Mouse (Mus musculus) layer of hippocampus, adult 8-10 months (tissue): ENCODE results near the gene Tor1aip2. TPM values are rescaled to one million over a fixed set of nuclear protein-coding genes. Genes with fewer than 3 reads are reported as not detected.

Source experiments
- DNase-seq, 2 experiments: peaks; one replicate each; pipeline ENCODE4 v3.0.0; 2022; ENCODE audit warnings: low spot score in 2 of 2
- total RNA-seq, 4 experiments: library from RNA; stranded (reverse); gene quantifications; 2 replicates each; pipeline ENCODE4 v1.2.4; 2022

The Tor1aip2 gene
- total RNA-seq, 4 experiments from 2014 or later: 53.3 to 60.2 (median 56.6) TPM

DNA sequence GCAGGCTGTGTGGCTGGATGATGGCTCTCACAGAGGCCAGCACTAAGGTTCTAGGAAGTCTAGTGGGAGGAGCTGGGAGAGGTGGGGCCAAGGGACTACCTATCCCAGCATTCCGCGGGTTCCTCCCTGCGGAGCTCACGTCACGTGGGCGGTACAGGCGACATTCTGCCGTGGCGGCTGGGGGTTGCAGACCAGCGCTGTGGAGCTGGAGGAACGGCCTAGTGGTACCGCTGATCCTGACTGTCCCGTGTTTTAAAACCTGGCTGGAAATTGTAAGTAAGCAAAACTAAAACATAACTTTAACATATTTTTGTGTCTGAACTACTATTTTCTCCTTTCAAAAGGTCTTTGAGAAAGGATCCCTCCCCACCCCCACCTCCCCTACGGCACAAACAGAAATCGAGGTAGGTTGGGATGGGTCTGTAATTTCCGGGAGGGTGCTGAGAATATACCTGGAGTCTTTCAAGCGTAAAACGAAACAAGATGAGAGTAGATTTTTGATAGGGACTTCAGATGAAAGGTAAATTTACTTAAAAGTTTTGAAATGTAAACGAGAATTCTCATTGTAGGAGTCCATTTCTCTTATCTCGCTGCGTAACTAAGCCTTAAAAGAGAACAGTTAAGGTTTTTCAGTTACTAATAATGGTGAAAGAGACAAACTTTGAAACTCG is 5.7 kb downstream of the Tor1aip2 start:
- DNase-seq: peak; percentile 86 to 88

DNA sequence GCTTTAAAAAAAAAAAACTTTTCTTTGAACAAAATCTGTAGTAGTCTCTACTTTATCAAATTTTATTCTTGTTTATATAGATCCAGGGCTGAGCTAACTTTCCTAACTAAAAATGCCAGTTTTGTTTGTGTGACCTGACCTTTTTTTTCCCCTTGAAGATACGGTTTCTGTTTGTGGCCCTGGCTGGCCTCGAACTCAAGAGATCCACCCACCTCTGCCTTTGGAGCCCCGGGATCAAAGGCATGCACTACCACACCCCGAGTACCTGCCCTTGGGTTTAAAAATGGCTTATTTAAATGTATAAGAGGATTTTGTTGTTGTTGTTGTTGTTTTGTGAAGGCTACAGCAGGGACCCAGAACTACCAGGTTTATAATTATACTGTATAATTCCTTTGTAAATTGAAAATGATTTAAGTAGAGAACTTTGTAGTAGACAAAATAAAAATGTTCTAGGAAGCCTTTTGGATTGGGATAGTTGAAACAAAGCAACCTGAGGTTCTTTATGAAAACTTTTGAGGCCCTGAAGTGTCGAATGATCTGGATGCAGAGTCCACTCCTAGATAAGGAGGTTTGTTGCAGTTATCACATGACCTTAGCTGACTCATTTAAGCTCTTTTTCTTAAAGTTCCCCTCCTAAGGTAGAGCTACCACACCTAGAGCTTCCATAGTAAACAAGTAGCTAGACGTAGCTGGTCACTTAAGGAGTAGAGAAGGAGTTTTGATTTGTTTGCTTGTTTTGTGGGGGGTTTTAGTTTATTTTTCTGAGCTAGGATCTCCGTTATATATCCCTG is 6.4 kb downstream of the Tor1aip2 start:
- no peak for DNase-seq

DNA sequence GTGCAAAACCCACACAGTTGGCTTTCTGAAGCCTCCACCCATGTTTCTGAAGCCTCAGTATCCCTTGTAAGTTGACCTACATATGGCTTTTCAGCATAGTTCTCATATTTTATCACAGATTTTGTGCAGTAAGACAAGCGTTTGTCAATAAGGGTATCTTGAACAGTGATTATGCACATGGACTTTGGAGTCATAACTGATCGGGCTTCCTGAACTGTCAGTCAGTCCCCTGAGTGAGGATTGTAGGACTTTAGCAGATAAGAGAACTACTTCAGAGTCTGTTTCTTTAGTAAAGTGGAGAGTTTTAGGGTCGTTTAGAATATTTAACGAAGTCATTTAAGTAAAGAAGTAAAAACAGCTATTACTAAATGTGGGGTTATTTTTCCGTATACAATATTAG is 7.3 kb downstream of the Tor1aip2 start:
- no peak for DNase-seq

DNA sequence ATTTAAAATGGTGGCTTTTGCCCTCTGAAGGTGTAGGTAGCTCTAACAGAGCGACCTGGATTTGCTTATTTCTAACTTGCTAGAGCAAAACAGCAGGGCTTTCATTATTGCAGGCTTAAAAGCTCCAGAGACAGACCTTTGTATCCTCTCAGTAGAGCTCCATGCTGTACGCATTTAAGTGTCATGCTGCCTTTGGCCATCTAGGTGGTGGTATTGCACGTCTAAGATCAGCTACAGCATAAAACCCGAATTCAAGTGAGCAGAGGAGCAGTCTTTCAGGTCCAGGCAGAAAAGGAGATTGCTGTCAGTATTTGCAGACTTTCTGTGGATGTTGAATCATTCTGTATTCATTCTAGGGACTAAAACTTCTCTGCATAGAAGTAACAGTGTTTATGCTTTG is 7.8 kb downstream of the Tor1aip2 start:
- DNase-seq: peak in 1 of 2 experiments; percentile 30

DNA sequence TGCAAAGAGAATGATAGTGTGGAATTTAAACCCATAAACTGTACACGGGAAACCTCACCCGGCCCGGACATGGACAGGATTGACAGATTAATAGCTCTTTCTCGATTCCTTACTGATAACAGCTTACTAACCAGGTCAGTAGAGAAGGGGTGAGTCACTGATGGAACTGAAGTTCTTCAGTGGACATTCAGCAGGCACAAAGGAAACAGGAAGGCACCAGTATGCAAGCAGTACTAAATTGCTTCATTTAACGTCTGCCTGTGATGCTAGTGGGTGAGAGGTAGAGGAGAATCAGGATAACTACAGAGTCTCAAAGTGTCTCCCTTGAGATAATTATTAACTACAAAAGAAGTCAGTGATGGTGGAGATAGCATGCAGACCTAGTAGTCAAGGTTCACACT is 9.0 kb downstream of the Tor1aip2 start:
- DNase-seq: no peak

DNA sequence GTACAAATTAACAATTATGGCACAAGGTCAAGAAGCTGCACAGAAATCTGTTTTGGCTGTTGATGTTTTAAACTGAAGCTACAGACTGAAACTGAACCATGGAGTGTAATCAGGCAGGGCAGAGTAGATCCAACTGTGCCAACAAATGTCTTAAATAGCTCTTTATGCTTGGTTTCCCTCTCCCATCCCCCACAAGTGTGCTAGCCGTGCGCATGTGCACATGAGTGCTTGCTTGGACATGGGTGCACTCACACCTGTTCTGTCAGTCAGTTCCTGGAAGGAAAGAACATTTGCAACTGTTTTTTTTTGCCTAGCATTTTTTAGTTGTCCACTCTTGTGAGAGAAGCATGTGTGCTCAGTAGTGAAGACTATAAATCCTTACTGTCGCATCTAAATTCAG is 11.5 kb downstream of the Tor1aip2 start:
- no peak for DNase-seq

DNA sequence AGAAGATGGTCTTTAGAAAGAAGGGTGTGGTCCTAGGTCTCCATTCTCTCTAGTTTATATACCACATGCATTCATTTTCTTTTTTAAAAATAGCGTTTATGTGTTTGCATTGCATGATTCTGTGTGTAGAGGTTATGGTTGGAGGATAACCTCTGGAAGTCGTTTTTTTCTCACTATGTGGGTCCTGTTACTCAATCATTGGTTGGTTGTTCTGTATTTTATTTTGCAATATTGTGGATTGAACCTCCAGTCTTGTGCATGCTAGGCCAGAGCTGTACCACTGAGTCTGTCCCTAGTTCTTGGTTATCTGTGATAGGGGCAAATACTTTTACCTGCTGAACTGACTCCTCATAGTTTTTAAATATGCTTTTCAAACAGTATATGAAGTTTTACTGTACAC is 23.0 kb downstream of the Tor1aip2 start:
- no peak for DNase-seq

DNA sequence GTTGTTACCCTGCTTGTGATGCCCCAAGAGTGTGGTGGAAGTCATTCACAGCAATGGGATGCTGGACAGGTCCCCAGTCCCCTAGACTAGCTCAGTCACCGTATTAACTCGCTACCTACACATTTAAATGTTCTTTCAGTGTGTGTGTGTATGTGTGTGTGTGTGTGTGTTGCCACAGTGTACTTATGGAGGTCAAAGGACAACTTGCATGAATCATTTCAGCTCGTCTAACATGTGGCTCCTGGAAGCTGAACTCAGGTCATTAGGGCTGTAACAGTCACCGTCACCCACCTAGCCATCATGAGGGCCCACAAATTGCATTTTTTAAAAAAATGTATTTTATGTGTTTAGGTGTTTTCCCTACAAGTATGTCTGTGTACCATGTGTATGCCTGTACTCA is 27.0 kb downstream of the Tor1aip2 start:
- DNase-seq: no peak

DNA sequence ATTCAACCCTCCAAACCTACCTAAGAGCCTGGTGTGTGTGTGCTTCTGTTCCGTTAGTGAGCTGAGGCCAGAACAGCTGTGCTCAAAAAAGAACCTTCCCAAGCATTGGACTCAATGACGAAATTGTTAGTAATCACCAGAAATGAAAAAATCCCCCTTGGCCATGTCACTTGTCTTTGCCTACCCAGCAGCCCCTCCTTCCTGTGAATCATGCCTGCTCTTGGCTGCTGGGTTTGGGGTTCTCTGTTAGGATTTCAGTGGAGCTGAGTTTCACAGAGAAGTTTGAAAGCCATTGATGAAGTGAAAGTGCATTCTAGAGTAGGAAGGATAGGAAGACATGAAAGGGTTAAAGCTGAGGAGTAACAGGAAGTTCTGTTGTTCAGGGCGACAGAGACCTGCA is 30.9 kb downstream of the Tor1aip2 start:
- DNase-seq: no peak

DNA sequence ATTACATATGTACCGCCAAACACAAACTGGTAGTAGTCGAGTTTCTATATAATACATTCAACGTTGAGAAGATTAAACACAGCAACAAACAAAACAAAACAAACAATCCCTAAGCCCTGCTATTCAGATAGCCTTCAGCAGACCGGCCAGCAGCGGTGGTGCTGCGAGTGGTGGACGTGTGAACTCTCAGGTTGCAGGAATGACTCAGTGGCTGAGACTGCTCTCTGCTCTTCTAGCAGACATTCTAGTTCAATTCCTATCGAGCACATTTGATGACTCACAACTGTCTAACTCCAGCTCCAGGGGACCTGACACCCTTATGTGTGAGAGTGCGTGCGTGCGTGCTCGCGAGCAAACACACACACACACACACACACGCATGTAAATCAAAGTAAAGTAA is 34.9 kb downstream of the Tor1aip2 start:
- DNase-seq: no peak

DNA sequence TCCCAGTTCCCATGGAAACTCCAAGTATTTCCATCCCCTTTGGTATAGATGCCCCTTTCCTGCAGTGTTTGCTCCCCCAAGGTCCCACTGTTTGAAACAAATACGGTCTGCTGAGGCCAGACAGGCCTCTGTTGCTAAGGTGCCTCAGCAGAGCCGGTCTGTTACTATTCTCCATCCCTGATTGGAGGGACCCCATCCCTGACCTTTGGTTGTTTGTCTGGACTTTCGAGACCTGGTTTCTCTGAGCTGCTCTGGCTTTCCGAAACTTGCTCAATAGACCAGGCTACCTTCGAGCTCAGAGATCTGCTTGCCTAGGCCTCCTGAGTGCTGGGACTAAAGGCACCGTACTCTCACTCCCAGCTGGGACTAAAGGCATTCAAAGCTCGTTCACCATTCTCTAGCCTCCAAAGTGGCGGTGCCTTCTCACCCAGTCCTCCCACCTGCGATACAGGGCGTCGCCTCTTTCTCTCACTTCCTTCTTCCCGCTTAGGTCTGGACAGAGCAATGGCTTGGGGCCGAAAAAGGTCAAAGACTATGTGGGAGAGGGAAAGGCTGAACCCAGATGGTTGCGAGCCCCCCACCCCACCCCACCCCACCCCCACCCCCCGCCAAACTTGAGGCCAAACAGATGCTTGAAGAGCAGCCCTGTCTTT is 38.1 kb downstream of the Tor1aip2 start:
- no peak for DNase-seq

DNA sequence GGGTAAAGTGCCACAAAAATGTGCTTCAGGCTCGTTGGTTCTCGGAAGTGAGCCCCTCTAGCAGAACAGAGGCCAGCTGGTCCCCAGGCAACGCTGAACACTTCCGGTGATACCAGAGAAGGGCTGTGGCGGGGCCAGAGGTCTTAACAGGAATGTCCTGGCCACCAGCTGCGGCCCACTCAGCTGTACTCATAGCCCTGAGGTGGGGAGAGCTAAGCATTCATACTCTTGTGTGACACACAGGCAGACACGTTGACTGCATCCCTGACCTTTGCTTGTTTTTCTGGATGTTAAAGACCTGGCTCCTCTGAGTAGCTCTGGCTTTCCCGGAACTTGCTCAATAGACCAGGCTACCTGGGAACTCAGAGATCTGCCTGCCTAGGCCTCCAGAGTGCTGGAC is 39.4 kb downstream of the Tor1aip2 start:
- DNase-seq: no peak

DNA sequence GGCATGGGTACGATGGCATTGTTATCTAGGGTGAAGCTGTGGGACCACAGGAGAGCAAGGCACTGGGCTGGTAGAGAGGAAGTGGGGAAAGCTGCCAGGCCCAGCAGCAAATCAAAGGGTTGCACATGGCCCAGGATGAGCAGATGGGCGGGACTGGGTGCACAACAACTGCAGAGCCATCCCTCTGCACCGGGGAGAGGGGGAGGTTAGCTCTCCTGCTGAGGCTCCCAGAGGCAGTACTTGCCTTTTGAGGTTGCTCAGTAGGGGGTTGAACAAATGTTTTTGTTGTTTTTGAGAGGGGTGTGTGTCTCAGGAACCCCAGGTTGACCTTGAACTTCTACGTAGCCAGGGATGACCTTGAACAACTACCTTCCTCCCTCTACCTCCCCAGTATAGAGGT is 41.3 kb downstream of the Tor1aip2 start:
- DNase-seq: no peak

DNA sequence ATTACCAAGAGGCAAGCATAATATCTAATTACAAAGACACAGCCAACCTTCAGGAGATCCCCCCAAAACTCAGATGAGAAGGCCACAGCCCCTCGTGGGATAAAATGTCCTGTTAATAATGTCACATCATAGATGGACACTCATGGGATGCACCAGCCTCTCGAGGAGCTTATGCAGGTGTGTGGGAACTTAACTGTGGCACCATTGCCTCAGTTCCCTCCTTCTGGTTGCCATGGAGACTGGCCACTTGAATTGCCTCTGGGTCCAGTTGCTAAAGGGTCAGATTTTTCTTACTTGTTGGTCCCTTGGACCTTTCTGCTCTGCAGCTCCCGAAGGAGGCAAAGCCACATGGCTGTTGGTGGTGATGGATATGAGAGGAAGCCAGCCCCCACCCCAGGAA is 42.5 kb downstream of the Tor1aip2 start:
- DNase-seq: no peak

DNA sequence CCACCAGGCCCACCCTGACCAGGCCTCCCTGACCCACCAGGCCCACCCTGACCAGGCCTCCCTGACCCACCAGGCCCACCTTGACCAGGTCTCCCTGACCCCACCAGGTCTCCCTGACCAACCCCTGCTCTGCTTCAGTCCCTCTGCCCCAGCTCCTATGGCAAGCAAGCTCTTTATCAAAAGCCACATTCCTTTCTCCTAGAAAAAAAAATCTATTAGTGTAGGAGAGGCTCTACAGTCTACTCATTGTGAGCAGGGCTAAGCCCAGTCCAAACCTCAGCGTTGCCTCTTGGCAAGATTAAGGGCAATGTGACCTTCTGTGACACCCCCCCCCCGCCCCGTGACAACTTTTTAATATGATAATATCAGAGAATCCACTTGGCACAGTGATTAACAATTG is 49.4 kb downstream of the Tor1aip2 start:
- DNase-seq: no peak

DNA sequence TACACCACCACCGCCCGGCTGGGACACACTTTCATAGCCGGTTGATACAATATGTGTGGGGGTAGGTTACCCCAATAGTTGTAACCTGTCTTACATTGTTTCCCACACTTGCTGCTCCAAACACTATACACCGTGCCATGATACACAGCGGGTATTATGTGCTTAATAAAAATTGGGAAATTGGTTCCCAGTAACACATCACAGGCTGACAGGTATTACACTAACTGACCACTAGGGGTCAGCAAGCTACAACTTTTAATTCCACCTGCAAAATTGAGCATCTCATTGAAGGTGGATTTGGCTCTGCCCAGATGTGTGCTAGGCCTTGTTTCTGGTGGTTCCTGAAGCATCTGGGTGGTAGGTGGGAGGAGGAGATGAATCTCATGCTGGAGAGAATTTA is 50.6 kb downstream of the Tor1aip2 start:
- DNase-seq: peak in 1 of 2 experiments; percentile 39

DNA sequence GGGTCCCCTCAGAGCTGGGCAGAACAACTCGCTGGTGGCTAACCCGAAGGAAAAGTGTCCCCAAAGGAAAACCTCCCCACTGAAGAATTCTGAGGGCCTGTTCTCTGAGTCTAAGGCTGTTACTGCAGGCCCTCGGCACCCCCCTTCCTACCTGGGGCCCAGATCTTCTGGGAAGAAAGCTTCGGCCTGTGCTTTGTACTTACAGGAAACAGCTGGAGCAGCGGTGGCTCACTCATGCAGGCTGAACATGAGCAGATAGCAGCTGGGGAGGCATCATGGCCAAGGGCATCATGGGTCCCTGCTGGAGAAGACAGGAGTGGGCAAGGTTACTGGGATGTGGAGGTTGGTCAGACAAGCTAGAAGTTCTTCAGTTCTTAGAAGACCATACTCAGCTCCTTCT is 52.4 kb downstream of the Tor1aip2 start:
- no peak for DNase-seq

DNA sequence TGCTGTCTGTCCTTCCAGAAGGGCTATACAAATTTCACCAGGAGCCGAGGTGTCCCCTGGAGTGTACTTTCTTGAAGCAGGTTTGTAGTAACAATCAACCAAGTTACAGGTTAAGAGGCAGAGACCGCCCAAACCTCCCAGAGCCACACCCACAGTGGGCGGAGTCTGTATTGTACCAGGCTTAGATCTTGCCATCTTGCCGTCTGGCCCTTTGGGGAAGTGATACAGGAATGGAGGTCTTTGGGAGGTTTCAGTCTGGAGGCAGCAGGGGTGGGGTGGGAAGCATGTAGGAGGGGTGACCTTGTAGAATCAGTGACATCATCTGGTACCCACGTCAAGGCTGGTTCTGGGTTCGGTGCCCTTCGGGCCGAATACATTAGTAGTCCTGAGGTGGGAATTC is 54.4 kb downstream of the Tor1aip2 start:
- DNase-seq: no peak

DNA sequence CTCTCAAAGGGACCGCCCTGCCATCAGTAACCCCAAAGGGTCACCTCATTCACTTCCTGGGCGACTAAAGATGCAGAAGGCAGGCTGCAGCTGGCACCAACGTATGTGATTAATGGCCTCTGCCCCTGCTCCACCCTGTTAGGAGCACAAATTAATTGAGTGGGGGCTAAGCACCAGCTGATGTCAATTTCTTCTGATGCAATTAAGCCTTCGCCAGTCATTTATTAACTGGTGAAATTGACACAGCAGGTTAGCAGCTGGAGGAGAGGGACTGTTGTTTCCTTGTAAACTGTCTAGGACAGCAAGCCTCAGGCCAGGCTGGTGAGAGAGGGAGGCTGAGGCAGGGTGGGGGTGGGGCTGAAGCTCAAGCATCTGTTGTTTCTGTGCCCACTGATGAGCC is 54.8 kb downstream of the Tor1aip2 start:
- no peak for DNase-seq

DNA sequence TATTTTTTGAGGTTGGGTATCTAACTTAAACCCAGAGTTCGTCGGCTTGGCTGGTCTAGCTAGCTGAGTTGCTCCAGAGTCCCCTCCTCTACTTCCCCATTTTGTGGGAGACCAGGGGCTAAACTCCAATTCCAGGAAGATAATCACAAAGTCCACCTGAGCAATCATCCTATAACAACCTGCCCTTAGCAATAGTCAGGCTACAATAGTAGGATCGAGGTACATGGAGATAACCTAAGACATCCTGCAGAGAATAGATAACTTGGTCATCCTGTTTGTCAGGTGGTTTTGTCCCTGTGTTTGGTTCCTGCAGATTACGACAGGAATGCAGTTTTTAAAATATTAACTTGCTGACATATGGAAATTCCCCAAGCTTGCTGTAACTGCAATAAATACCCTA is 56.6 kb downstream of the Tor1aip2 start:
- no peak for DNase-seq

DNA sequence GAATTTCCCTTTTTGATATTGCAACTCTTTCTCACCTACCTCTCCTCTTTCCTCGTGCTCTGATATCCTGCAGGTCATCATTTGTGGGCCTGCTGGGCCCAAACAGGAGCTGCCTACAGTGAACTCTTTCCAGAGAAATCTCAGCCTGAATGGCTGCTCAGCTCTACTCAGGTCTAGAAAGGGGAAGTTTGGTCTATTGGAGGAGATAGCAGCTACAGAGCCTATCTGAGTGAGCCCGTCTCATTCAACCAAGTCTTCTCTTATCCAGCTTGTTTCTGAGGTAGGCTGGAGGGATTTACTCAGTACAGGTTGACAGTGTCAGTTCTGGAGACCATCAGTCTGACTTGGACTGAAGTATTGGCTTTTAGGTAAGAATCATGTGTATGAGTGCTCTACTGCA is 68.6 kb downstream of the Tor1aip2 start:
- DNase-seq: no peak

DNA sequence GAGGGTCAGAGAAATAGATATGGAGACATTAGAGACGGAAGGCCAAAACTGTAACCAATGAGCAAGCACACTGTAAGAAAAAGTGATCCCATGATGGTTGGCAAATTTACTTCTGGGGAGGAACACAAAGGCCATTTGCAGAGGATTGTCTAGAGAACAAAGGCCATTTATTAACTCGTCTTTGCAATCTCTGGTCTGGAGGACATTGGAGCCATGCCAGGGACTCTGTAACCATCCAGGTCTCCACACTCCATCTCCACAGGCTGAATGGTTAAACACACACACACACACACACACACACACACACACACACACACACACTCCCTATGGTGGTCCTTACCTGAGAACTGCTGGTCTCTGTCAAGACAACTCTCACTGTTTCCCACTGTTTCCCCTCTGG is 70.2 kb downstream of the Tor1aip2 start:
- no peak for DNase-seq

DNA sequence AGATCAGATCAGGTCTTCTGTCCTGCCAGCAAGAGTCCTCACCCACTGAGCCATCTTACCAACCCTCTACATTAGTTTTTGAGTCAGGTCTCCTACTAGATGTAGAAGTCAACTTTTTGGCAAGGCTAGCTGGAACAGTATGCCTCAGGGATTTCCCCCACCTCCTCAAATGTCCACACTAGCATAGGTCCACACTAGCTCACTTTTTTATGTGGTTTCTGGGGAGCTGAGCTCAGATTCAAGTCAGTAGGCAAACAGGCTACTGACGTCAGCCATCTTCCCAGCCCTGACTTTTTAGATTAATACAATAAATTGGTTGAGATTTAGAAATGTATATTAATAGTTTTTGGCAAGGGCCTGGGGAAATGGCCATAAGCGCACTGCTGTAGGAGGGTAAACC is 72.2 kb downstream of the Tor1aip2 start:
- DNase-seq: no peak
